Mouse (Mus musculus): ENCODE results near the gene Gm5475. TPM values are rescaled to one million over a fixed set of nuclear protein-coding genes. Genes with fewer than 3 reads are reported as not detected.

Gene Gm5475
- polyA plus RNA-seq (2014; fragmentation: Illumina TruSeq; extraction: RNeasy Lipid Tissue Mini Kit (QIAGEN cat#74804); ENCODE audit: low read depth, low replicate concordance) = not detected

GRCm38 (mm10) chr15:100421758-100422197 lies at the start of gene Gm5475:
Gene Gm5475 (plus strand): TSS chr15:100422147.

GRCm38 (mm10) chr15:100424396-100425122 lies 2.6 kb downstream of the Gm5475 start, which contains the start of gene Slc11a2:
Gene Slc11a2 (minus strand): TSS chr15:100425072.

GRCm38 (mm10) chr15:100468295-100469188 lies 46.6 kb downstream of the Gm5475 start, which contains the start of gene Letmd1:
Gene Letmd1 (plus strand): TSS chr15:100469023.

Other genes with a start within 250 kb of the Gm5475 start
- gene Atf1, start 194.3 kb upstream of the Gm5475 start, polyA plus RNA-seq (2014; fragmentation: Illumina TruSeq; extraction: RNeasy Lipid Tissue Mini Kit (QIAGEN cat#74804); ENCODE audit: low read depth, low replicate concordance) = 89.0 TPM
- 0.88 TPM for gene Tmprss12, start 141.3 kb upstream of the Gm5475 start, polyA plus RNA-seq (2014; fragmentation: Illumina TruSeq; extraction: RNeasy Lipid Tissue Mini Kit (QIAGEN cat#74804); ENCODE audit: low read depth, low replicate concordance)
- 253 TPM for gene Mettl7a1, start 118.0 kb upstream of the Gm5475 start, polyA plus RNA-seq (2014; fragmentation: Illumina TruSeq; extraction: RNeasy Lipid Tissue Mini Kit (QIAGEN cat#74804); ENCODE audit: low read depth, low replicate concordance)
- gene Mettl7a3, start 87.2 kb upstream of the Gm5475 start, polyA plus RNA-seq (2014; fragmentation: Illumina TruSeq; extraction: RNeasy Lipid Tissue Mini Kit (QIAGEN cat#74804); ENCODE audit: low read depth, low replicate concordance) = 3.3 TPM
- gene Methig1, start 69.0 kb upstream of the Gm5475 start, polyA plus RNA-seq (2014; fragmentation: Illumina TruSeq; extraction: RNeasy Lipid Tissue Mini Kit (QIAGEN cat#74804); ENCODE audit: low read depth, low replicate concordance) = 2.1 TPM
- gene Mettl7a2, start 68.9 kb upstream of the Gm5475 start, polyA plus RNA-seq (2014; fragmentation: Illumina TruSeq; extraction: RNeasy Lipid Tissue Mini Kit (QIAGEN cat#74804); ENCODE audit: low read depth, low replicate concordance) = 33.1 TPM
- gene Higd1c, start 57.6 kb upstream of the Gm5475 start, polyA plus RNA-seq (2014; fragmentation: Illumina TruSeq; extraction: RNeasy Lipid Tissue Mini Kit (QIAGEN cat#74804); ENCODE audit: low read depth, low replicate concordance) = not detected
- 10.1 TPM for gene Slc11a2, start 2.9 kb downstream of the Gm5475 start, polyA plus RNA-seq (2014; fragmentation: Illumina TruSeq; extraction: RNeasy Lipid Tissue Mini Kit (QIAGEN cat#74804); ENCODE audit: low read depth, low replicate concordance)
- gene Letmd1, start 46.9 kb downstream of the Gm5475 start, polyA plus RNA-seq (2014; fragmentation: Illumina TruSeq; extraction: RNeasy Lipid Tissue Mini Kit (QIAGEN cat#74804); ENCODE audit: low read depth, low replicate concordance) = 18.0 TPM
- 1.7 TPM for gene Csrnp2, start 73.3 kb downstream of the Gm5475 start, polyA plus RNA-seq (2014; fragmentation: Illumina TruSeq; extraction: RNeasy Lipid Tissue Mini Kit (QIAGEN cat#74804); ENCODE audit: low read depth, low replicate concordance)
- gene Tfcp2, start 129.9 kb downstream of the Gm5475 start, polyA plus RNA-seq (2014; fragmentation: Illumina TruSeq; extraction: RNeasy Lipid Tissue Mini Kit (QIAGEN cat#74804); ENCODE audit: low read depth, low replicate concordance) = 6.2 TPM
- 2.3 TPM for gene Pou6f1, start 177.8 kb downstream of the Gm5475 start, polyA plus RNA-seq (2014; fragmentation: Illumina TruSeq; extraction: RNeasy Lipid Tissue Mini Kit (QIAGEN cat#74804); ENCODE audit: low read depth, low replicate concordance)
- 308 TPM for gene Dazap2, start 193.2 kb downstream of the Gm5475 start, polyA plus RNA-seq (2014; fragmentation: Illumina TruSeq; extraction: RNeasy Lipid Tissue Mini Kit (QIAGEN cat#74804); ENCODE audit: low read depth, low replicate concordance)
- gene Smagp, start 214.8 kb downstream of the Gm5475 start, polyA plus RNA-seq (2014; fragmentation: Illumina TruSeq; extraction: RNeasy Lipid Tissue Mini Kit (QIAGEN cat#74804); ENCODE audit: low read depth, low replicate concordance) = 5.6 TPM
- gene Bin2, start 247.4 kb downstream of the Gm5475 start, polyA plus RNA-seq (2014; fragmentation: Illumina TruSeq; extraction: RNeasy Lipid Tissue Mini Kit (QIAGEN cat#74804); ENCODE audit: low read depth, low replicate concordance) = 2.3 TPM

Measured in sigmoid colon, adult 10 weeks (tissue).